Mouse (Mus musculus) embryonic stem cell, embryonic (primary cell): Measurements from ENCODE around the gene Fkbp6.

ENCODE experiments used
- CTCF ChIA-PET, 4 experiments: fragments of 300-600 bp in 2 of 4; fragments of 350-600 bp in 2 of 4; sonication (Branson Sonifier 250); formaldehyde crosslinking; loops; one replicate each; lab custom pipeline; 2022; ENCODE audit warnings: inconsistent platforms in 2 of 4; lab: Charles Lee
- POLR2A ChIA-PET, 4 experiments: fragments of 300-600 bp in 2 of 4; fragments of 350-600 bp in 2 of 4; sonication (Branson Sonifier 250); formaldehyde crosslinking; loops; one replicate each; lab custom pipeline; 2022; ENCODE audit warnings: antibody characterized with exemption in 4 of 4, inconsistent platforms in 1 of 4; lab: Charles Lee

Gene Fkbp6

GRCm38 (mm10) chr5:135319856-135320255 is 30.0 kb downstream of the Fkbp6 start:
- ChIA-PET POLR2A (interaction anchor here in 1 of 4 experiments (0.6 kb wide), 1 partner anchor 541 kb away, joined by 3 read pairs; no protein-coding TSS in a partner anchor), CTCF (interaction anchor here in 3 of 4 experiments (0.6 to 1.2 kb wide), 10 partner anchors 18 to 866 kb away, joined by 3 to 9 read pairs (median 3); no protein-coding TSS in a partner anchor)

- ChIA-PET CTCF (interaction anchor here in 1 of 4 experiments (1.0 kb wide), 1 partner anchor 350 kb away, joined by 3 read pairs; no protein-coding TSS in a partner anchor), POLR2A (interaction anchor here in 1 of 4 experiments (1.1 kb wide), 1 partner anchor 307 kb away, joined by 3 read pairs; the partner anchor contains the start of gene Abhd11)
These were observed 33.7 kb downstream of the Fkbp6 start for GRCm38 (mm10) chr5:135316177-135316576.

GRCm38 (mm10) chr5:135306321-135306965 is 43.4 kb downstream of the Fkbp6 start:
- ChIA-PET CTCF (interaction anchor here in 1 of 4 experiments (0.8 kb wide), 1 partner anchor 49 kb away, joined by 3 read pairs; no protein-coding TSS in a partner anchor), POLR2A (interaction anchor here in 2 of 4 experiments (0.6 to 1.4 kb wide), 4 partner anchors 42 to 472 kb away, joined by 3 to 7 read pairs (median 4); partner anchors contain the start of genes Abhd11 (in 1 of the 2), Mdh2 (in 1 of the 2) and Styxl1 (in 1 of the 2))

- POLR2A ChIA-PET: interaction anchor here in 1 of 4 experiments (0.6 kb wide), 1 partner anchor 48 kb away, joined by 3 read pairs; the partner anchor contains the start of gene Fkbp6
- CTCF ChIA-PET: interaction anchor here in 2 of 4 experiments (1.0 to 1.4 kb wide), 2 partner anchors 16 to 18 kb away, joined by 3 read pairs; no protein-coding TSS in a partner anchor
These were observed 47.4 kb downstream of the Fkbp6 start for GRCm38 (mm10) chr5:135302454-135302853.

- ChIA-PET CTCF (interaction anchor here in 3 of 4 experiments (0.6 to 1.4 kb wide), 6 partner anchors 16 to 1579 kb away, joined by 3 to 4 read pairs (median 3); no protein-coding TSS in a partner anchor), POLR2A (no interaction called here)
These were observed 47.9 kb downstream of the Fkbp6 start for GRCm38 (mm10) chr5:135301916-135302315.

- POLR2A ChIA-PET: interaction anchor here in 1 of 4 experiments (0.6 to 1.1 kb wide), 4 partner anchors 15 to 925 kb away, joined by 3 read pairs; no protein-coding TSS in a partner anchor
- CTCF ChIA-PET: interaction anchor here in 2 of 4 experiments (0.6 to 1.6 kb wide), 3 partner anchors 55 to 177 kb away, joined by 3 to 4 read pairs (median 4); no protein-coding TSS in a partner anchor
These were observed 57.8 kb downstream of the Fkbp6 start for GRCm38 (mm10) chr5:135292001-135292400.

GRCm38 (mm10) chr5:135291193-135291592 is 58.7 kb downstream of the Fkbp6 start:
- POLR2A ChIA-PET: interaction anchor here in 2 of 4 experiments (0.6 to 1.5 kb wide), 5 partner anchors 14 to 214 kb away, joined by 3 to 4 read pairs (median 3); no protein-coding TSS in a partner anchor

GRCm38 (mm10) chr5:135290703-135291102 is 59.1 kb downstream of the Fkbp6 start:
- CTCF ChIA-PET: interaction anchor here in 3 of 4 experiments (0.5 to 1.6 kb wide), 6 partner anchors 10 to 577 kb away, joined by 3 to 8 read pairs (median 4); partner anchors contain the start of gene Mlxipl (in 1 of the 3)
- POLR2A ChIA-PET: interaction anchor here in 2 of 4 experiments (0.6 to 1.5 kb wide), 4 partner anchors 13 to 66 kb away, joined by 3 to 4 read pairs (median 4); no protein-coding TSS in a partner anchor

More at GRCm38 (mm10) chr5:135291193-135291592, 58.7 kb downstream of the Fkbp6 start:
- CTCF ChIA-PET: interaction anchor here in 3 of 4 experiments (0.5 to 1.6 kb wide), 5 partner anchors 11 to 176 kb away, joined by 3 to 4 read pairs (median 4); no protein-coding TSS in a partner anchor

- CTCF ChIA-PET: interaction anchor here (0.6 to 3.4 kb wide), 48 partner anchors 8 to 562 kb away, joined by 3 to 28 read pairs (median 4); partner anchors contain the start of genes Fzd9 (in 1 of the 4), Tmem270 (in 1 of the 4), Trim50 (in 1 of the 4) and Vps37d (in 1 of the 4)
These were observed 62.9 kb downstream of the Fkbp6 start for GRCm38 (mm10) chr5:135286926-135287325.

GRCm38 (mm10) chr5:135286185-135286584 is 63.7 kb downstream of the Fkbp6 start:
- ChIA-PET CTCF (interaction anchor here (0.5 to 3.4 kb wide), 48 partner anchors 8 to 561 kb away, joined by 3 to 28 read pairs (median 4); partner anchors contain the start of genes Fzd9 (in 1 of the 4), Tmem270 (in 1 of the 4), Trim50 (in 1 of the 4) and Vps37d (in 1 of the 4)), POLR2A (interaction anchor here in 2 of 4 experiments (0.5 to 2.0 kb wide), 6 partner anchors 34 to 171 kb away, joined by 3 to 7 read pairs (median 4); no protein-coding TSS in a partner anchor)

More at GRCm38 (mm10) chr5:135286926-135287325, 62.9 kb downstream of the Fkbp6 start:
- POLR2A ChIA-PET: interaction anchor here in 3 of 4 experiments (0.5 to 2.0 kb wide), 10 partner anchors 12 to 235 kb away, joined by 3 to 7 read pairs (median 4); no protein-coding TSS in a partner anchor

- ChIA-PET CTCF (interaction anchor here (0.6 to 3.4 kb wide), 9 partner anchors 9 to 167 kb away, joined by 3 to 28 read pairs (median 3); no protein-coding TSS in a partner anchor), POLR2A (interaction anchor here in 2 of 4 experiments (0.6 to 2.0 kb wide), 5 partner anchors 9 to 465 kb away, joined by 3 to 7 read pairs (median 4); no protein-coding TSS in a partner anchor)
These were observed 64.6 kb downstream of the Fkbp6 start for GRCm38 (mm10) chr5:135285211-135285610.

GRCm38 (mm10) chr5:135280226-135280625 is 69.6 kb downstream of the Fkbp6 start:
- CTCF ChIA-PET: interaction anchor here (0.6 to 1.5 kb wide), 19 partner anchors 11 to 494 kb away, joined by 3 to 6 read pairs (median 4); partner anchors contain the start of gene Trim50 (in 1 of the 4)
- POLR2A ChIA-PET: interaction anchor here in 3 of 4 experiments (0.6 to 1.6 kb wide), 13 partner anchors 9 to 683 kb away, joined by 3 to 6 read pairs (median 3); partner anchors contain the start of genes Abhd11 (in 1 of the 3), Cldn3 (in 1 of the 3), Mdh2 (in 1 of the 3) and Styxl1 (in 1 of the 3)

GRCm38 (mm10) chr5:135276597-135276996 is 73.2 kb downstream of the Fkbp6 start:
- CTCF ChIA-PET: interaction anchor here (0.5 to 1.6 kb wide), 12 partner anchors 9 to 588 kb away, joined by 3 to 10 read pairs (median 4); no protein-coding TSS in a partner anchor

GRCm38 (mm10) chr5:135274663-135275396 is 75.0 kb downstream of the Fkbp6 start:
- CTCF ChIA-PET: interaction anchor here (0.6 to 1.6 kb wide), 9 partner anchors 12 to 738 kb away, joined by 3 to 7 read pairs (median 4); no protein-coding TSS in a partner anchor
- POLR2A ChIA-PET: interaction anchor here in 3 of 4 experiments (0.7 to 4.1 kb wide), 16 partner anchors 9 to 202 kb away, joined by 3 to 19 read pairs (median 4); partner anchors contain the start of gene Fzd9 (in 1 of the 3)

More at GRCm38 (mm10) chr5:135276597-135276996, 73.2 kb downstream of the Fkbp6 start:
- POLR2A ChIA-PET: interaction anchor here in 2 of 4 experiments (0.6 to 4.1 kb wide), 14 partner anchors 8 to 999 kb away, joined by 3 to 19 read pairs (median 4); partner anchors contain the start of gene Fzd9 (in 1 of the 2)

- ChIA-PET POLR2A (interaction anchor here in 1 of 4 experiments (0.7 to 1.5 kb wide), 5 partner anchors 9 to 531 kb away, joined by 3 to 4 read pairs (median 3); partner anchors contain the start of gene Fzd9), CTCF (interaction anchor here in 3 of 4 experiments (0.7 to 1.4 kb wide), 4 partner anchors 13 to 54 kb away, joined by 3 to 4 read pairs (median 3); no protein-coding TSS in a partner anchor)
These were observed 78.2 kb downstream of the Fkbp6 start for GRCm38 (mm10) chr5:135271563-135272165.
